Mouse (Mus musculus) hindbrain, embryonic 15.5 days (tissue): ENCODE measurements around the gene Olfr646. TPM values are rescaled to one million over a fixed set of nuclear protein-coding genes. Genes with fewer than 3 reads are reported as not detected.

Experiments used
- polyA plus RNA-seq: library from polyadenylated mRNA; unstranded; fragments of >200 nt; fragmentation: Nextera tagmentation; extraction: Ambion mirVana; gene quantifications from 2 replicates; pipeline ENCODE4 v1.2.1, GENCODE M21; 2015

The Olfr646 gene
- polyA plus RNA-seq, 1 experiment from 2014 or later: not detected

Other genes starting within 250 kb of the Olfr646 start
- gene Olfr66, start 218.6 kb upstream of the Olfr646 start, polyA plus RNA-seq: not detected in 2 replicates
- gene Olfr64, start 210.4 kb upstream of the Olfr646 start, polyA plus RNA-seq: not detected in 2 replicates
- not detected in 2 replicates for gene Olfr65, start 201.4 kb upstream of the Olfr646 start, polyA plus RNA-seq
- gene Olfr631, start 176.0 kb upstream of the Olfr646 start, polyA plus RNA-seq: not detected in 2 replicates
- not detected in 2 replicates for gene Olfr632, start 170.5 kb upstream of the Olfr646 start, polyA plus RNA-seq
- not detected in 2 replicates for gene Olfr633, start 160.4 kb upstream of the Olfr646 start, polyA plus RNA-seq
- gene Olfr635, start 133.7 kb upstream of the Olfr646 start, polyA plus RNA-seq: not detected in 2 replicates
- gene Olfr638, start 106.1 kb upstream of the Olfr646 start, polyA plus RNA-seq: not detected in 2 replicates
- gene Olfr639, start 87.6 kb upstream of the Olfr646 start, polyA plus RNA-seq: 0.03 TPM in 1 of 2 replicates, not detected in the other
- not detected in 2 replicates for gene Olfr640, start 79.3 kb upstream of the Olfr646 start, polyA plus RNA-seq
- gene Olfr641, start 69.4 kb upstream of the Olfr646 start, polyA plus RNA-seq: not detected in 2 replicates
- gene Olfr642, start 52.2 kb upstream of the Olfr646 start, polyA plus RNA-seq: not detected in 2 replicates
- not detected in 2 replicates for gene 4930516K23Rik, start 43.4 kb upstream of the Olfr646 start, polyA plus RNA-seq
- gene Olfr644, start 33.0 kb upstream of the Olfr646 start, polyA plus RNA-seq: not detected in 2 replicates
- gene Olfr645, start 19.4 kb upstream of the Olfr646 start, polyA plus RNA-seq: not detected in 2 replicates
- gene Ubqln5, start 25.0 kb downstream of the Olfr646 start, polyA plus RNA-seq: not detected in 2 replicates
- gene Olfr643, start 32.5 kb downstream of the Olfr646 start, polyA plus RNA-seq: not detected in 2 replicates
- gene Ubqln3, start 38.4 kb downstream of the Olfr646 start, polyA plus RNA-seq: not detected in 2 replicates
- gene Ubqlnl, start 45.7 kb downstream of the Olfr646 start, polyA plus RNA-seq: not detected in 2 replicates
- not detected in 2 replicates for gene Olfm5, start 60.0 kb downstream of the Olfr646 start, polyA plus RNA-seq
- 0.39 and 0.49 TPM in 2 replicates for gene Olfr648, start 78.5 kb downstream of the Olfr646 start, polyA plus RNA-seq
- not detected in 2 replicates for gene Olfr649, start 91.1 kb downstream of the Olfr646 start, polyA plus RNA-seq
- 0.16 and 0.37 TPM in 2 replicates for gene Trim6, start 113.9 kb downstream of the Olfr646 start, polyA plus RNA-seq
- gene Trim34a, start 139.6 kb downstream of the Olfr646 start, polyA plus RNA-seq: 0.91 and 1.2 TPM in 2 replicates
- 0.10 and 0.17 TPM in 2 replicates for gene Trim5, start 183.2 kb downstream of the Olfr646 start, polyA plus RNA-seq
- 1.9 TPM in 2 replicates for gene Trim12a, start 210.6 kb downstream of the Olfr646 start, polyA plus RNA-seq
- not detected in 2 replicates for gene Trim34b, start 224.6 kb downstream of the Olfr646 start, polyA plus RNA-seq
- gene Trim12c, start 248.5 kb downstream of the Olfr646 start, polyA plus RNA-seq: 1.3 and 1.6 TPM in 2 replicates